Mouse (Mus musculus) CH12.LX (cell line): ENCODE measurements around the gene Ubxn4. TPM values are rescaled to one million over a fixed set of nuclear protein-coding genes. Genes with fewer than 3 reads are reported as not detected.

Source experiments
- DNase-seq: peaks from one replicate; pipeline ENCODE4 v3.0.0-alpha.2; 2013; ENCODE audit errors: extremely low read depth
- H3K27ac ChIP-seq: 2 replicates; pipeline ENCODE4 v1.5.1; 2012; ENCODE audit warnings: low read depth, mild to moderate bottlenecking, control low read depth, moderate library complexity; ENCODE audit not compliant: insufficient read depth
- H3K27me3 ChIP-seq: replicated peaks from 2 replicates; pipeline ENCODE3; 2012; ENCODE audit warnings: inconsistent platforms
- H3K36me3 ChIP-seq, 2 experiments: replicated peaks in 1 of 2; 2 replicates each; pipeline versions ENCODE3 to v1.6.1; 2012; ENCODE audit warnings: inconsistent platforms in 1 of 2, low read length in 1 of 2, mild to moderate bottlenecking in 1 of 2, mixed read lengths in 1 of 2, moderate library complexity in 1 of 2; ENCODE audit not compliant: control insufficient read depth in 1 of 2, insufficient read depth in 1 of 2
- H3K4me1 ChIP-seq, 2 experiments: 2 replicates each; pipeline ENCODE4 v1.6.1; 2012; ENCODE audit warnings: inconsistent platforms in 1 of 2, moderate library complexity in 1 of 2; ENCODE audit not compliant: insufficient read depth in 2 of 2, control insufficient read depth in 1 of 2
- H3K4me2 ChIP-seq: 2 replicates; pipeline ENCODE4 v1.6.1; 2012; ENCODE audit warnings: low read depth, mild to moderate bottlenecking, control low read depth; ENCODE audit not compliant: poor library complexity, insufficient read depth, severe bottlenecking
- H3K4me3 ChIP-seq, 3 experiments: fragments of 150-350 bp in 1 of 3; sonication (generic) in 1 of 3; replicated peaks in 1 of 3; 2 replicates each; pipeline versions ENCODE3 to v1.5.1; 2011 to 2012; ENCODE audit warnings: low read depth in 2 of 3, low read length in 2 of 3, mild to moderate bottlenecking in 2 of 3, moderate library complexity in 2 of 3, control low read depth in 1 of 3, improper control_type of control experiment in 1 of 3, inconsistent platforms in 1 of 3, mixed read lengths in 1 of 3; ENCODE audit not compliant: poor library complexity in 1 of 3
- H3K79me2 ChIP-seq: replicated peaks from 2 replicates; pipeline ENCODE4 v1.6.1; 2012; ENCODE audit warnings: mild to moderate bottlenecking, moderate library complexity; ENCODE audit not compliant: control insufficient read depth, poor library complexity, insufficient read depth, severe bottlenecking; ENCODE audit errors: extremely low read depth
- H3K9ac ChIP-seq: 2 replicates; pipeline ENCODE4 v1.6.1; 2012; ENCODE audit warnings: low read depth, mild to moderate bottlenecking, control low read depth, moderate library complexity; ENCODE audit not compliant: insufficient read depth
- H3K9me3 ChIP-seq: replicated peaks from 2 replicates; pipeline ENCODE3; 2012; ENCODE audit warnings: low read length, inconsistent platforms, mixed read lengths
- CHD1 ChIP-seq: IDR thresholded peaks from 2 replicates; pipeline ENCODE4 v1.6.1; 2012; ENCODE audit warnings: low read depth, low read length, improper control_type of control experiment, inconsistent platforms
- E2F4 ChIP-seq: IDR thresholded peaks from 2 replicates; pipeline ENCODE4 v1.6.1; 2011; ENCODE audit warnings: low read depth, low read length, improper control_type of control experiment; ENCODE audit not compliant: insufficient replicate concordance
- ELF1 ChIP-seq: IDR thresholded peaks from 2 replicates; pipeline ENCODE4 v1.6.1; 2014; ENCODE audit warnings: low read depth, mild to moderate bottlenecking, inconsistent platforms, low read length, improper control_type of control experiment
- EP300 ChIP-seq: IDR thresholded peaks from 2 replicates; pipeline ENCODE4 v1.6.1; 2011; ENCODE audit warnings: low read length, improper control_type of control experiment
- GABPA ChIP-seq: IDR thresholded peaks from 2 replicates; pipeline ENCODE4 v1.6.1; 2012; ENCODE audit warnings: low read depth, low read length, improper control_type of control experiment, inconsistent platforms; ENCODE audit not compliant: insufficient replicate concordance
- HCFC1 ChIP-seq: IDR thresholded peaks from 2 replicates; pipeline ENCODE4 v1.6.1; 2012; ENCODE audit warnings: low read depth, mild to moderate bottlenecking, inconsistent platforms, low read length, improper control_type of control experiment
- JUN ChIP-seq: IDR thresholded peaks from 2 replicates; pipeline ENCODE4 v1.6.1; 2011; ENCODE audit warnings: low read depth, mild to moderate bottlenecking, low read length, improper control_type of control experiment, moderate library complexity; ENCODE audit not compliant: insufficient read depth
- KAT2A ChIP-seq: IDR thresholded peaks from 2 replicates; pipeline ENCODE4 v1.6.1; 2012; ENCODE audit warnings: low read length, improper control_type of control experiment, inconsistent platforms; ENCODE audit not compliant: insufficient replicate concordance
- MXI1 ChIP-seq: IDR thresholded peaks from 2 replicates; pipeline ENCODE4 v1.6.1; 2011; ENCODE audit warnings: mild to moderate bottlenecking, low read depth, low read length, improper control_type of control experiment
- MYC ChIP-seq: IDR thresholded peaks from 2 replicates; pipeline ENCODE4 v1.6.1; 2011; ENCODE audit warnings: low read depth, mild to moderate bottlenecking, improper control_type of control experiment, low read length
- NRF1 ChIP-seq: IDR thresholded peaks from 2 replicates; pipeline ENCODE4 v1.6.1; 2014; ENCODE audit warnings: low read depth, mild to moderate bottlenecking, inconsistent platforms, low read length, improper control_type of control experiment, moderate library complexity
- POLR2A ChIP-seq: IDR thresholded peaks from 2 replicates; pipeline ENCODE4 v1.6.1; 2011; ENCODE audit warnings: low read depth, mild to moderate bottlenecking, improper control_type of control experiment, low read length
- POLR2AphosphoS2 ChIP-seq: IDR thresholded peaks from 2 replicates; pipeline ENCODE4 v1.6.1; 2011; ENCODE audit warnings: low read depth, low read length, improper control_type of control experiment
- RAD21 ChIP-seq: IDR thresholded peaks from 2 replicates; pipeline ENCODE4 v1.6.1; 2011; ENCODE audit warnings: low read depth, mild to moderate bottlenecking, low read length, improper control_type of control experiment, moderate library complexity
- RCOR1 ChIP-seq: conservative IDR thresholded peaks from 2 replicates; pipeline ENCODE4 v1.6.1; 2012; ENCODE audit warnings: low read depth, mild to moderate bottlenecking, inconsistent platforms, low read length, improper control_type of control experiment
- SMC3 ChIP-seq: IDR thresholded peaks from 2 replicates; pipeline ENCODE4 v1.6.1; 2011; ENCODE audit warnings: low read depth, low read length, improper control_type of control experiment
- TBP ChIP-seq: conservative IDR thresholded peaks from 2 replicates; pipeline ENCODE4 v1.6.1; 2011; ENCODE audit warnings: low read depth, low read length, improper control_type of control experiment
- TCF12 ChIP-seq: IDR thresholded peaks from 2 replicates; pipeline ENCODE4 v1.6.1; 2014; ENCODE audit warnings: low read depth, mild to moderate bottlenecking, inconsistent platforms, low read length, improper control_type of control experiment
- UBTF ChIP-seq: IDR thresholded peaks from 2 replicates; pipeline ENCODE4 v1.6.1; 2012; ENCODE audit warnings: low read depth, mild to moderate bottlenecking, inconsistent platforms, low read length, improper control_type of control experiment, moderate library complexity
- USF1 ChIP-seq: IDR thresholded peaks from 2 replicates; pipeline ENCODE4 v1.6.1; 2014; ENCODE audit warnings: low read depth, mild to moderate bottlenecking, inconsistent platforms, low read length, improper control_type of control experiment
- USF2 ChIP-seq: conservative IDR thresholded peaks from 2 replicates; pipeline ENCODE4 v1.6.1; 2011; ENCODE audit warnings: low read depth, low read length, improper control_type of control experiment
- ZC3H11A ChIP-seq: IDR thresholded peaks from 2 replicates; pipeline ENCODE4 v1.6.1; 2012; ENCODE audit warnings: low read depth, mild to moderate bottlenecking, inconsistent platforms, low read length, improper control_type of control experiment
- ZKSCAN1 ChIP-seq: IDR thresholded peaks from 2 replicates; pipeline ENCODE4 v1.6.1; 2012; ENCODE audit warnings: low read depth, inconsistent platforms, low read length, improper control_type of control experiment, borderline replicate concordance
- ZNF384 ChIP-seq: IDR thresholded peaks from 2 replicates; pipeline ENCODE4 v1.6.1; 2012; ENCODE audit warnings: low read depth, low read length, improper control_type of control experiment, inconsistent platforms
- dilution Hi-C: fragments of 300-500 bp; cut with MboI; formaldehyde crosslinking; loops from 2 replicates; pipeline ENCODE4 v1.14.3; 2020; ENCODE audit warnings: low sequenced_read_pairs; ENCODE audit not compliant: extremely low pct_unique_long_range_greater_than_20kb, extremely low pct_ligation_motif_present
- in situ Hi-C: fragments of 300-500 bp; cut with MboI; formaldehyde crosslinking; loops from 3 replicates; pipeline ENCODE4 v1.14.3; 2019; ENCODE audit warnings: low sequenced_read_pairs, low pct_ligation_motif_present, low pct_unique_long_range_greater_than_20kb, mixed read lengths
- polyA plus RNA-seq: library from polyadenylated mRNA; unstranded; fragments of >175 nt; gene quantifications from 2 replicates; pipeline ENCODE4 v1.2.1, GENCODE M21; 2012; ENCODE audit warnings: low read depth; ENCODE audit not compliant: insufficient read length
- total RNA-seq, 2 experiments: library from RNA; depleted of rRNA; stranded (reverse); fragments of 300-350 nt in 1 of 2; fragments of >200 nt in 1 of 2; gene quantifications; 2 replicates each; pipeline ENCODE4 v1.2.3; 2012 to 2014

Ubxn4 gene
- total and polyA plus RNA-seq, 3 experiments, result 38.7 to 110 (median 41.5) TPM

GRCm38 (mm10) chr1:128284157-128284690 is 40.5 kb downstream of the Ubxn4 start:
- Histone ChIP-seq H3K36me3 (peaks cover 7 to 20% of the 10 kb centered on the region in 2 experiments), H3K9ac (no peak overlapping the region), H3K9me3 (no peaks in the 10 kb centered on the region), H3K79me2 (no peaks in the 10 kb centered on the region), H3K4me1 (peaks cover 2 to 13% of the 10 kb centered on the region in 2 experiments; a peak in 3 of 4 replicates), H3K27me3 (no peaks in the 10 kb centered on the region), H3K27ac (no peak overlapping the region), H3K4me3 (no peak overlapping the region), H3K4me2 (no peak overlapping the region)
- TF ChIP-seq USF2 (no peak), MYC (no peak), UBTF (no peak), POLR2A (no peak), ELF1 (no peak), EP300 (no peak), TCF12 (no peak), USF1 (no peak), POLR2AphosphoS2 (no peak), SMC3 (no peak), CHD1 (no peak), E2F4 (no peak), ZC3H11A (no peak), TBP (no peak), GABPA (no peak), MXI1 (no peak), RCOR1 (no peak), JUN (no peak), NRF1 (no peak), HCFC1 (no peak)
- DNase-seq, result no peak
- dilution Hi-C loops, result no loop called here
- in situ Hi-C loops, result no loop called here

GRCm38 (mm10) chr1:128285136-128285535 is 41.4 kb downstream of the Ubxn4 start:
- no peak for DNase-seq
- Histone ChIP-seq H3K9ac (no peak overlapping the region), H3K79me2 (no peaks in the 10 kb centered on the region), H3K27me3 (no peaks in the 10 kb centered on the region), H3K4me2 (no peak overlapping the region), H3K4me1 (peaks cover 2 to 13% of the 10 kb centered on the region in 2 experiments; a peak in 3 of 4 replicates), H3K4me3 (no peak overlapping the region), H3K36me3 (peaks cover 0 to 12% of the 10 kb centered on the region in 2 experiments), H3K9me3 (no peaks in the 10 kb centered on the region), H3K27ac (no peak overlapping the region)
- dilution Hi-C loops, result no loop called here
- in situ Hi-C loops, result no loop called here
- TF ChIP-seq JUN (no peak), POLR2AphosphoS2 (no peak), ZNF384 (no peak), ZKSCAN1 (no peak), E2F4 (no peak), KAT2A (no peak), RAD21 (no peak)
